Mouse (Mus musculus): ENCODE data around the gene OR5BS1P. TPM values are rescaled to one million over a fixed set of nuclear protein-coding genes. Genes with fewer than 3 reads are reported as not detected.
A peak's percentile ranks its signal among the peaks of the same experiment; 100 is the strongest.
"Not testable (repeated sequence)": the region's sequence is repeated elsewhere in the genome, so short reads cannot be mapped to it uniquely, and the experiment has no call there.

OR5BS1P gene
- polyA plus RNA-seq, 1 experiment from 2014 or later = not detected

DNA sequence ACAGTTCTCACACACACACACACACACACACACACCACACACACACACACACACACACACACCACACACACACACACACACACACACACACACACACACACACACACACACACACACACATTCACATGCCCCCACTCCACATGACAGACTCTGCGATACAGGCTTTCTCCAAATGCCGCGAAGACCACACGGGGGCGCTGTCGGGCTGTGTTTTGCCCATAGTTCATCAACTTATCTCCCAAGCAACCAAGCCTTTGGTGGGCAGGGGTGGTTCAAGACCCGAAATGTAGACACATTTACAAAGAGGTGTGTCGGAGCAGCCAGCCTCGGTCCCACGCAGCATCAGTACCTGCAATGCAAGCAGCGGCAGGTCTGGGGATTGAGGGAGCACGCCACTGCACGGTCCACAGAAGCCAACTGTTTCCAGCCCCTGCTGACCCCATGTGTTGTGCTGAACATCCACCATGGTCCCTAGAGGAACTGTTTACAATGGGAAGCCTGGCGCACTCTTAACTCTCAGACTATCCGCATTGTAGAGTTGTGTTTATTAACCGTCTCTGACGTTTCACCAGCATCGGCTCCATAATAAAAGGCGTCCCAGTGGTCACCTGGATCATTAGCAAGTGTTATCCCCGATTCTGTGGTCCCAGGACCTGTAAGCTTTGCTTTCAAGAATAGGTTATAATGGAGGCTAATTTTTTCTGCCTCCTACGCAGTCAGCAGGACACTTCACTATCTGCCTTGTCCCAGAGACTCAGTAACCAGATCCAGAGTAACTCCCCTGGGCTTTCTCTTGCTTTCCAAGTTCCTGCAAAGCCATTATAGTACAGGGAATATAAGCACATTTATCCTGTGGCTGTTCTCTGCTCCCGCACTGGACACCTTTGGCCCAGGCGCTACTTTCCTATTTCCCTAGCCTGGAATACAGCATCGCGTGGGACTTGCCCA is 41.0 kb downstream of the OR5BS1P start:
- H3K4me3 ChIP-seq (ENCODE audit: low read depth, low read length) = 0 out of 2 replicates have a peak overlapping the region, but pooled peaks have one; percentile 10
- no peaks in the 10 kb centered on the region for H3K9me3 ChIP-seq (ENCODE audit: control insufficient read depth, low read length)
- 34% methylated on average over 25 of the region's 25 CpGs for WGBS

DNA sequence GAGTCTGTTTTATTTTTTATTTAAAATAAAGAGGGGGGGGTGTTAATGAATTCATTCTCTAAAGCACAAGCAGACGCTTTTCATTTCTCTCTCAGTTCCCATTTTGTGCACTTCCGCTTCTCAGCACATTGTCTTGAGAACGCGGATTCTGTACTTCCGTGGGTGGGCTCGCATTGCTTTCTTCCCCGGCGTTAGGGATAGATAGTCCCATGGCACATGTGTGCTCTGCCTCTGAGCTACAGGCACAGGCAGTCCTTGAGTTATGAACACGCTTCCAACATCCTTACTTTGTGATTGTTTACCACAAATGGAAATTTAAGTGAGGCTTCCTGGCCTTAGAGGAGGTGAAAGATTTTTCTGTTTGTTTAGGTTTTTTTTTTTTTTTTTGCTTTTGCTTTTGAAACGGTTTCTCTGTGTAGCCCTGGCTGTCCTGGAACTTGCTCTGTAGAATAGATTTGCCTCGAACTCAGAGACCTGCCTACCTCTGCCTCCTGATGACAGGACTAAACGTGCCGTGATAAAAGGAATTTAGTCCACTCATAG is 41.8 kb downstream of the OR5BS1P start:
- no peaks in the 10 kb centered on the region; the same call in 1 of the 2 replicates for H3K4me1 ChIP-seq (replicated peaks; ENCODE audit: control insufficient read depth, insufficient read depth, low read length)
- ATAC-seq (replicated peaks; ENCODE audit: low FRiP score) (no peak), DNase-seq (ENCODE audit: low spot score) (no peak)
- no peak overlapping the region for H3K27ac ChIP-seq (ENCODE audit: low read depth, low read length)
- H3K4me2 ChIP-seq (ENCODE audit: low read depth, low read length, severe bottlenecking) = no peak overlapping the region
- no peak overlapping the region for H3K9ac ChIP-seq (ENCODE audit: low read length)
- H3K36me3 ChIP-seq (ENCODE audit: control insufficient read depth, insufficient read depth, low read length) = no peaks in the 10 kb centered on the region
- H3K4me3 ChIP-seq (ENCODE audit: low read depth, low read length) = no peak overlapping the region
- WGBS = 69% methylated on average over 13 of the region's 13 CpGs
- no peaks in the 10 kb centered on the region for H3K27me3 ChIP-seq (ENCODE audit: control insufficient read depth, insufficient read depth, low read length)
- H3K9me3 ChIP-seq (ENCODE audit: control insufficient read depth, low read length) = no peaks in the 10 kb centered on the region

More for the DNA sequence above, 41.0 kb downstream of the OR5BS1P start:
- DNase-seq (ENCODE audit: low spot score) (peak; percentile 90), ATAC-seq (replicated peaks; ENCODE audit: low FRiP score) (no peak; the same call in 1 of the 2 replicates)
- Histone ChIP-seq H3K9ac (ENCODE audit: low read length) (no peak overlapping the region), H3K4me1 (replicated peaks; ENCODE audit: control insufficient read depth, insufficient read depth, low read length) (no peaks in the 10 kb centered on the region; the same call in 1 of the 2 replicates), H3K36me3 (ENCODE audit: control insufficient read depth, insufficient read depth, low read length) (no peaks in the 10 kb centered on the region), H3K27me3 (ENCODE audit: control insufficient read depth, insufficient read depth, low read length) (no peaks in the 10 kb centered on the region), H3K27ac (ENCODE audit: low read depth, low read length) (no peak overlapping the region), H3K4me2 (ENCODE audit: low read depth, low read length, severe bottlenecking) (peak overlapping the region; percentile 19)

DNA sequence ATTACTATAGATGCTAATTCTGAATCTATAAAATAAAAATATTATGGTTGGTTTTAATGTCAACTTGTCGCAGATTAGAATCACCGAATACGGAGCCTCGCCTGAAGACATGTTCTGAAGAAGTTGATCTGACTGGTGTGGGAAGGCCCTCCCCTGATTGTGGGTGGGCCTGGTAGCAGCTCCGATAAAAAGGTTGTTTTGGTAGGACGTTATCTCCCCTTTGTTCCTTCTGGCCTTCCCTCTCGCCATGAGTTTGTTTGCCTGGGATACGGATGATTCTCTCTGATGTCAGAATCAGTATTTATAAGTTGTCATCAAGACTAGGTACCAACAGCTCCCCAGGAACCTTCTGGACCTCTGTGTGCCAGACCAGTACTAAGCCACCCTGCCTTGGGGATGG is 42.5 kb downstream of the OR5BS1P start:
- ATAC-seq (replicated peaks; ENCODE audit: low FRiP score) = no peak
- Histone ChIP-seq H3K4me2 (ENCODE audit: low read depth, low read length, severe bottlenecking) (no peak overlapping the region), H3K27ac (ENCODE audit: low read depth, low read length) (no peak overlapping the region), H3K4me3 (ENCODE audit: low read depth, low read length) (no peak overlapping the region), H3K27me3 (ENCODE audit: control insufficient read depth, insufficient read depth, low read length) (no peaks in the 10 kb centered on the region), H3K9ac (ENCODE audit: low read length) (no peak overlapping the region), H3K9me3 (ENCODE audit: control insufficient read depth, low read length) (no peaks in the 10 kb centered on the region), H3K4me1 (replicated peaks; ENCODE audit: control insufficient read depth, insufficient read depth, low read length) (no peaks in the 10 kb centered on the region; the same call in 1 of the 2 replicates), H3K36me3 (ENCODE audit: control insufficient read depth, insufficient read depth, low read length) (no peaks in the 10 kb centered on the region)
- DNase-seq (ENCODE audit: low spot score) = no peak
- 79% methylated on average over 8 of the region's 8 CpGs for WGBS

DNA sequence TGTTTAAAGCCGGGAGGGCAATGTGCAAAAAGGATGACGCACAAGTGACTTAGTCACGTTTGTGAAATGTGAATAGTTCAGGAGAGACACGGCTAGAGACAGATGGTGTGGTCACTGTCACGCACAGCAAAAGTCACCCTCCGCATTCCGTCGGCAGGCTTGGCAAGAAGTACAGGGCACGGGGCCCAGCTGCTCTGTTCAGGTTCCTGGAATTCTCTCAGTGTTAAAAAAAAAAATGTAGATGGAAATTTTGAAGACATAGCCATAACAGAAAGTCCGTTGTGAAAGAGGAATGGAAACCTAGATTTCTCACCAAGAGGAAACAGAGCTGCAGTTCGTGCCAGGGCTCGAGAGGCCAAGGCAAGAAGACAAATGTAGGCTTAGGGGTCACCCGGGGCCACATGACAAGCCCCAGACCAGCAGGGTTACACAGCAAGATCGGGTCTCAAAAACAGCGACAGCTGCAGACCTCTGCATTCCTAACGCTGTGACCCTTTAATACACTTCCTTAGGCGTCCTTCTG is 43.2 kb downstream of the OR5BS1P start:
- H3K4me3 ChIP-seq (ENCODE audit: low read depth, low read length) = no peak overlapping the region

DNA sequence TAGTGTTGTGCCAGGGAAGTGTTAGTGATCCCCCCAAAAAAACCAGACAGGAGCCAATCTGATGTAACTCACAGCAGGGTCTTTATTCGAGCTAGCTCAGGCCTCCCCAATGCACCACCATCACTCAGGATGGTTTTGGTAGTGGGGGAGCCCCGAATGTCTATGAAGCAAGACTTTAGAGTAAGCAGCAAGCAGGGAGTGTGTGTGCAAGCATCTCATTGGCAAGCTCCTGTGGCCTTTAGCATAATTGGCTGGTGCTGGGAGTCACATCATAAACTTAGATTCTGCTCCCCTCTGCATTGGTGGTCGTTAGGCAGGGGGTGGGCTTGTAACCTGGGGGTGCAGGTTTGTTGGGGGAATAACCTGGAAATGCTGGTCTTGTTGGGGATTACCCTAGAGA is 44.0 kb downstream of the OR5BS1P start:
- H3K36me3 ChIP-seq (ENCODE audit: control insufficient read depth, insufficient read depth, low read length); H3K27ac ChIP-seq (ENCODE audit: low read depth, low read length); H3K4me1 ChIP-seq (replicated peaks; ENCODE audit: control insufficient read depth, insufficient read depth, low read length); H3K27me3 ChIP-seq (ENCODE audit: control insufficient read depth, insufficient read depth, low read length); H3K4me3 ChIP-seq (ENCODE audit: low read depth, low read length); H3K9me3 ChIP-seq (ENCODE audit: control insufficient read depth, low read length); H3K4me2 ChIP-seq (ENCODE audit: low read depth, low read length, severe bottlenecking); DNase-seq (ENCODE audit: low spot score); H3K9ac ChIP-seq (ENCODE audit: low read length); ATAC-seq (replicated peaks; ENCODE audit: low FRiP score): not testable (repeated sequence)
- WGBS = 75% methylated on average over 3 of the region's 3 CpGs

More for the DNA sequence above, 43.2 kb downstream of the OR5BS1P start:
- Histone ChIP-seq H3K4me1 (replicated peaks; ENCODE audit: control insufficient read depth, insufficient read depth, low read length) (no peaks in the 10 kb centered on the region; the same call in 1 of the 2 replicates), H3K27ac (ENCODE audit: low read depth, low read length) (no peak overlapping the region), H3K9me3 (ENCODE audit: control insufficient read depth, low read length) (no peaks in the 10 kb centered on the region), H3K4me2 (ENCODE audit: low read depth, low read length, severe bottlenecking) (no peak overlapping the region), H3K9ac (ENCODE audit: low read length) (no peak overlapping the region), H3K36me3 (ENCODE audit: control insufficient read depth, insufficient read depth, low read length) (no peaks in the 10 kb centered on the region), H3K27me3 (ENCODE audit: control insufficient read depth, insufficient read depth, low read length) (no peaks in the 10 kb centered on the region)
- DNase-seq (ENCODE audit: low spot score) (no peak), ATAC-seq (replicated peaks; ENCODE audit: low FRiP score) (no peak)
- WGBS = 69% methylated on average over 17 of the region's 17 CpGs

DNA sequence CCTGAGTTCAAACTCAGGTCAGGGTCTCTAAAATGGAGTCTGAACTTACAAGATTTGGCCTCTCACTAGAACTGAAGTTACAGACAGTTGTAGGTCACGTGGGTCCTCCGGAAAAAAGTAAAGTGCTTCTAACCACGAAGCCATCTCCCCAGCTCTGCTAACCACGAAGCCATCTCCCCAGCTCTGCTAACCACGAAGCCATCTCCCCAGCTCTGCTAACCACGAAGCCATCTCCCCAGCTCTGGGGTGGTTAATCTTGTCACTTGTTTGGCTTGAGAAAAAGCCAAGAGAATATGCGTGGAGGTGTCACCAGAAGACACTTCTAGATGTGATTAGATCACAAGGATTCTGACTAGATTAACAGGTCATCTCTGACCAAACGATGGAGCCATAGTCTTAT is 44.5 kb downstream of the OR5BS1P start:
- no peak overlapping the region for H3K9ac ChIP-seq (ENCODE audit: low read length)
- no peaks in the 10 kb centered on the region; the same call in 1 of the 2 replicates for H3K4me1 ChIP-seq (replicated peaks; ENCODE audit: control insufficient read depth, insufficient read depth, low read length)
- no peak for DNase-seq (ENCODE audit: low spot score)
- H3K27me3 ChIP-seq (ENCODE audit: control insufficient read depth, insufficient read depth, low read length) = no peaks in the 10 kb centered on the region
- ATAC-seq (replicated peaks; ENCODE audit: low FRiP score) = no peak
- H3K36me3 ChIP-seq (ENCODE audit: control insufficient read depth, insufficient read depth, low read length) = peaks cover 3% of the 10 kb centered on the region; the same call in 1 of the 2 replicates
- 85% methylated on average over 8 of the region's 8 CpGs for WGBS
- H3K4me2 ChIP-seq (ENCODE audit: low read depth, low read length, severe bottlenecking) = no peak overlapping the region
- no peaks in the 10 kb centered on the region for H3K9me3 ChIP-seq (ENCODE audit: control insufficient read depth, low read length)
- H3K27ac ChIP-seq (ENCODE audit: low read depth, low read length) = no peak overlapping the region
- H3K4me3 ChIP-seq (ENCODE audit: low read depth, low read length) = no peak overlapping the region

DNA sequence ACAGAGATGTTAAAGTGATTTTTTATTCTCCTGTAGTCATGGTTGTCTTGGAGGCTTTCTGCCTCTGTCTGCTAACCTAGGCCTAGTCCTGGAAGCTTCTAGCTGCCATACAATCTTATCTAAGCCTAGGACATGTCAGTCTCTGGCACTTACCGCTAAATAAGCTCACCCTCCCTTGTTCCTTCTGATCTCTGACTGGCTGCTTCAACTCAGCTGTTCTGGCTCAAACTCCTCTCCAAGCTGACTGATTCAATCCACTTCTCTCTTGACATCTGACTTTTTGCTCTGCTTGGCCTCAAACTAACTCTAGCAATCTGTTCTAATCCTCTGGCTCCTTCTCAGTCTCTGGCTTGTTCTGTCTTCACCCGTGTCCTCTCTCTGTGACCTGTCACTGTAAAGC is 45.1 kb downstream of the OR5BS1P start:
- not testable (repeated sequence) for H3K36me3 ChIP-seq (ENCODE audit: control insufficient read depth, insufficient read depth, low read length); H3K4me1 ChIP-seq (replicated peaks; ENCODE audit: control insufficient read depth, insufficient read depth, low read length); H3K4me3 ChIP-seq (ENCODE audit: low read depth, low read length); H3K27me3 ChIP-seq (ENCODE audit: control insufficient read depth, insufficient read depth, low read length); ATAC-seq (replicated peaks; ENCODE audit: low FRiP score); H3K4me2 ChIP-seq (ENCODE audit: low read depth, low read length, severe bottlenecking); DNase-seq (ENCODE audit: low spot score); H3K9me3 ChIP-seq (ENCODE audit: control insufficient read depth, low read length); H3K9ac ChIP-seq (ENCODE audit: low read length); H3K27ac ChIP-seq (ENCODE audit: low read depth, low read length)
- 83% methylated on average over 2 of the region's 2 CpGs for WGBS

DNA sequence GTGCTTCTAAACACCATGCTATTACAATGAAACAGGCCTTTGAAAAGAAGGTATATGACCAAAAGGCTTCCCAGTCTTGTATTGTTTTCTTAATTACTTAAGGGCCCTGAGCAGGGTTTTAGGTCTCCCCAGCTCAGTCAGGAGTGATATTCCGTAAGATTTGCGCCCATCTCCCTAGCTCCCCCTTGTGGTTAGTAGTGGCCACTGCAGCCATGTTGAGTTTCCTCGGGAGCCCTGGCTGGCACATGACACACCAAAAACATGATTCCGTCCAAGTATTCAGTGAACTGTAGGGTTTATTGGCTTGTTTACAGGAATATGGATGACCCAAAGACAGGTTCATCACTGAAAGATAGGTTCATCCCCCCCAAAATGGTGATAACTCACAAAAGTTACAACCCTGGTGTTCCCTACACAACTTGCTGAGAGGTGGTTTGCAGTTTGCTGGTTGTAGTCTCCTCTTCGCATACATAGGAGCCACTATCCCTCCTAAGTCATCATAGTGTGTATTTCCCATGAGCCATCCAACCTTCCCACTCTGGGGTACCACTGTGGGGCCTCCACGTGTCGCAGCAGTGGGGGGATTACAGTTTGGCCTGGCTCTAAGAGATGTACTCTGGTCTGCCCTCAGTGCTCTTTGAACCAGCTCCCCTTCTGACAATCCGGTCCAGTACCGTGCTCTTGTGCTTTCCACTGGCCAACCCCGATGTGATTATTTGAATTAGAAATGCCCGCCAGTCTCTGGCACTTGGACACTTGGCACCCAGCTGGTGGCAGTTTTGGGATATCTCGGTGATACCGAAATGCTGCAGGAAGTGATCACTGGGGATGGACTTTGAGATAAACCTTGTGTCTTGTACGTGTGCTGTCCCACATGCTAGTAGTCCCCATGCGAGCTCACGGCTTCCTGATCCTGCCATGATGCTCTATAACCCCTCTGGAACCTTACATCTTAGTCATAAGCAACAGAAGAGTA is 48.0 kb downstream of the OR5BS1P start:
- no peaks in the 10 kb centered on the region for H3K4me1 ChIP-seq (replicated peaks; ENCODE audit: control insufficient read depth, insufficient read depth, low read length)
- peak; percentile 79 for DNase-seq (ENCODE audit: low spot score)
- no peak overlapping the region for H3K4me3 ChIP-seq (ENCODE audit: low read depth, low read length)
- H3K27me3 ChIP-seq (ENCODE audit: control insufficient read depth, insufficient read depth, low read length) = no peaks in the 10 kb centered on the region
- 76% methylated on average over 16 of the region's 16 CpGs for WGBS
- H3K4me2 ChIP-seq (ENCODE audit: low read depth, low read length, severe bottlenecking) = no peak overlapping the region
- ATAC-seq (replicated peaks; ENCODE audit: low FRiP score) = no peak
- peaks cover 13% of the 10 kb centered on the region; the same call in 1 of the 2 replicates for H3K36me3 ChIP-seq (ENCODE audit: control insufficient read depth, insufficient read depth, low read length)
- H3K9me3 ChIP-seq (ENCODE audit: control insufficient read depth, low read length) = no peaks in the 10 kb centered on the region
- no peak overlapping the region for H3K9ac ChIP-seq (ENCODE audit: low read length)
- no peak overlapping the region for H3K27ac ChIP-seq (ENCODE audit: low read depth, low read length)

Data from forebrain, embryonic 11.5 days (tissue).